Mouse (Mus musculus): ENCODE results near the gene Bcr. TPM values are rescaled to one million over a fixed set of nuclear protein-coding genes. Genes with fewer than 3 reads are reported as not detected.

The Bcr gene
- total RNA-seq, 4 experiments from 2014 or later, result 114 to 143 (median 128) TPM

DNA sequence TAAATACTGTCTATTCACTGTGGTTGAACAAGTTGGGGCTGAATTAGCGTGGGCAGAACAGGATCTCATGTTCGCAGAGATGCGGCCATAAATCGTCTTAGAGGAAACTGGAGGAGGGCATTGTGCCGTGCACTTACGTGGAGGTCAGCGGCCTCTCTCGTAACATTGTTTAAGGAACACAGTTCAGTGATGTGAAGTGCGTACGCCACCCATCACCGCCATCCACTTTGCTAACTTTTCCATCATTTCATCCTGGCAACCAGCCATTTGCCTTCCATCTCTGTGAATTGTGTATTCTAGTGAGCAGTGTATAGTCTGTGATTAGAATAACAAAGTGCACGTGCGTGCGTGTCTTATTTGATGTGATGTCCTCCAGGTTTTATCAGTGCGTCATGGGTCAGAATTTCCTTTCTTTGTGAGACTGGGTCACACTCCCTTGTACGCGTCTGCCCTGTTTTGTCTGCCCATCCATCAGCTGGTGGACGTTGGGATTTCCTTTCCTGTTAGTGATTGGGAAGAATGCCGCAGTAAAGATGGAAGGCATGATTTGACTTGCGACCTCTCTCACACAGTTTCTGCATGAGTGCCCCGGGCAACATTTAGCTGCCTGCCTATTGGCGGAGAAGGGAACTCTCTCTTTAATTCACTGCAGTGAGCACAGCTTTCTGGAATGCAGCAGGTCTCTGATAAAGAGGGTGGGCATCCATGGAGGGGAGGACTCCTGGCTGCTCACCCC, 33.0 kb downstream of the Bcr start:
- DNase-seq (ENCODE audit: low spot score in 2 of 2), result no peak

DNA sequence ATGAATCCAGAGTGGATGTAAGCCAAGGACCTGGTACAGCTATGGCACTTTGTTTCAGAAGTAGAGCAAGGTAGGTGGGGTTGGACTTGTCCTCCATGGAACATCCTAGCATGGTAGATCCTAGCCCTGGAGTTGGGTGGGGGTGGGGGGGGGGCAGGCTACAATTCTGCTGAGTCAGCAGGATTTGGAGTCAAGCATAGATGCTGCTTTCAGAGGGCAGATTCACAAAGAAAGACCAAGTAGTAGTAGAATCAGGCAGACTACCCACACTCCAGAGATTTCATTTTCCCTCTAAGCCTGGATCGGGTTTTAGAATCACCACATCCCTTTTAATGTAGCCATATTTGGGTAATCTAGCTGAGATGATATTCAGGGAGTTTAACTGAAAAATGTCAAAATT, 33.9 kb downstream of the Bcr start:
- DNase-seq (ENCODE audit: low spot score in 2 of 2), result no peak

DNA sequence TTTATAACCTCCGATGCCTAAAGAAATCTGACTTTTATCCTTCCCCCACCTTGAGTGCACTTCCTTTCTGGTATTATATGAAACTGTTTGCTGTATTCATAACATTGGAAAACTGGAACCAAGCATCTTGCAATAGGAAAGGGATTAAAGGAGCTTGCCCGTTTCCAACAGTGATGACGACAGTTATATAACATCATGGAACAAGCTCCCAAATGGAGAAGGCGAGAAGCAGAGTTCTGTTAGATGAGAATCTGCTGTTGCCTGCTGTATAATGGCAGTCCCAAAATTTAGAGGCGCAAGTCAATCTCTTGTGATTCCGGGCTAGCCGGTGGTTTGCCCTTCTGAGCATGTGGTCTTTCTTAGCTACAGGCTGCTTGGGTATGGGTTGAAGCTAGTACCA, 34.8 kb downstream of the Bcr start:
- DNase-seq (ENCODE audit: low spot score in 2 of 2), result no peak

DNA sequence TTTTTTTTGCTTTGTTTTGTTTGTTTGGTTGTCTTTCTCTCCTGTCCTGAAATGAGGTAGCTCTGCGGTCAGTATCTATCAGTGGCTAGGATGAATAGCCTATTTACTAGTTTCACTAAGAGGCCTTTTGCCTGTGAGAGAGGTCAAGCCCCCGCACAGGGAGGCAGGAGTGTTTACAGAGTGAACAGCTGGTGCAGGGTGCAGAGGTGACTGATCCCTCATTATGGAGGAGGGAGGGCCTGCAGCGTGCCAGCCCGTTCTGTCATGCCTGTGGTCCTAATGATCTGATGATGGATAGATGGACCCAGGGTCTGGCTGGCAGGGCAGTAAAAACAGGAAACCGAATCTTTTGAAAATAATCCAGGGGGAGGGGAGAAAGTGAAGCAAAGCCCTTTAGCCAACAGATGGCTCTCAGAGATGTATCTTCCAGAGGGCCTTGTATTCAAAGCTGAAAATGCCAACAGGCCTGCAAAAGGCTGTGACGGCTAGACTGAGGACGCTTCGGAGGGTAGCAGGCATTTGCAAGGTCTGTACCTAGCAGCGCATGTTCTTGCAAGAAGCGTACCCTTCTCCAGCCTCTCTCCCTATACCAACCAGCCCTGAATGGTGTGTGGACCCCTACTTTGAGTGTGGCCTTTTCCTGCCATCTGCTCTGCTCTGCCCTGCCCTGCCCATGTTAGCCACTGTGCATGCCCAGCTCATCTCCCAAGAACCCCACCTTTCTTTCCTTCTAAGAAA, 38.2 kb downstream of the Bcr start:
- DNase-seq (ENCODE audit: low spot score in 2 of 2), result no peak

DNA sequence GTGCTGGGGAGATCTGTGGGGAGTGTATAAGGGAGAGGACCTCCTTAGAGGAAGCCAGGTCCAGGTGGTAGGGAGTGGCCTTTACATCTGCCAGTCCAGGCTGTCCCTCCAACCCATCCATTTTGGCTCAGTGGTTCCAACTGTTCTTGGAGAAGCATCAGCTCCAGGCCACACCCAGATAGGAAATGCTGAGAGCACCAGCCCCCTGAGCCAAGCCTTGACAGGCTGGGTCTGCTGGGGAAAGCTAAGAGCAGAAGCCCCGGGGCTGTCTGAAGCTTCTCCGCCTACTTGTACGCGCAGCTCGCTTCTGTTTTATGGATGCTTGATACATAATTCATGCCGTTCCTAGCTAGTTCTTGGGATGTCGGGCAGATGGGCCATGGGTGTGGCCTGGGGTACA, 39.9 kb downstream of the Bcr start:
- peak in 1 of 2 experiments; percentile 63 for DNase-seq (ENCODE audit: low spot score in 2 of 2)

DNA sequence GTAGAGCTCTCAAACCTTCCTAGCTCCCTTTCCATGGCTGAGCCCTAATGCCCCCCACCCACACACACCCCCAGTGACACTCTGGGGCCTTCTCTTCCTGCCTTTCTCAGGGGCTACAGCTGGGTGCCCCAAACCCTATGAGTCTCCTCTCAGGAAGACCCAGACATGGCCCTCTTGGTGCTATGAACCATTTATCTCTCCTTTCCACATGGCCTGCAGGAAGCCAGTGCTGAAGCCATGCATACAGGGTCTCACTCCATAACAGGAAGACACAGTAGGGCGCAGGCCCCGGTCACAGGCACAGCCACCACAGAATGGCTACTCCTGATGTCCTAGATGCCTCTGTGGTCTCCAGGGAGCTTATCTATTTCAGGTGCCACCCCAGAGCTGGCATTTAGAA, 43.1 kb downstream of the Bcr start:
- no peak for DNase-seq (ENCODE audit: low spot score in 2 of 2)

DNA sequence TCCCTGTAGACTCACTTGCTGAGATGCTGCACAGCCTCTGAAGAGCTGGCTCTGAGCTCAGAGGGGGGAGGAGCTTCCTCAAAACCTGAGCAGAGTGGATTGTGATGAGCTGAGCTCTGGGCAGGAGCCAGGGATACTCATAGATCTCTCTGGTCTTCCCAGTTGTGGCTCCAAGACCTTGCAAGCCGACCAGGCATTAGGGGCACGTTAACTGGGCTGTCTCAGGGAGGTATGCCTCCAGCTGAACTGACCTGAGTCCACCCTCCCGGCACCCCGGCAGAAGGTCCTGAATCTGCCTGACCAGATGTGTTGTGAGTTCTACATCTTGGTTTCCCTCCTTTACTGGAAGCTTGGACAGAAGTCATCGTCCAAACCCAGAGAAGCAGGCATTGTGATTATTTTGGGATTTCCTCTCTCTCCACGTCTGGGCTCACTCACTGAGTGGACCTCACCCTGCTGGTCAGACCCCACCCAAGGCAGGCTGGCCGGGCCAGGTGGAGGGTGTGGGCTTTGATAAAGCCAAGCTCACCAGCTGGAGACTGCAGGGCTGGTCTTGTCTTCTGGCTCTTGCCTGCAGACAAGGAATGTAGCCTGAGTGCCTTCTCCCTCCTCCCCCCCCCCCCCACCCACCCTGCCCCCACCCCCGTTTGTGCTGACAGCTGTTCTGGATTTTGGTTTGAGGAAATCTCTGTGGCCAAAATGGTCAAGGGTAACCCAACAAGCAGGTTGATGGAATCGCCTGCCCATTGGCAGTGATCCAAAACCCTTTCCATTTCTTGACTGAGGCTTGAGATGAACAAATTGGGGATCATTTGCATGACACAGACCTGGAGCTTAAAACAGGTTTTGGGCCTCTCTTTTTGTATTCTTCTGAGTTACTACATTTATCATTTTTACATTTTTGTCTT, 44.1 kb downstream of the Bcr start:
- peak in 1 of 2 experiments; percentile 55 for DNase-seq (ENCODE audit: low spot score in 2 of 2)

DNA sequence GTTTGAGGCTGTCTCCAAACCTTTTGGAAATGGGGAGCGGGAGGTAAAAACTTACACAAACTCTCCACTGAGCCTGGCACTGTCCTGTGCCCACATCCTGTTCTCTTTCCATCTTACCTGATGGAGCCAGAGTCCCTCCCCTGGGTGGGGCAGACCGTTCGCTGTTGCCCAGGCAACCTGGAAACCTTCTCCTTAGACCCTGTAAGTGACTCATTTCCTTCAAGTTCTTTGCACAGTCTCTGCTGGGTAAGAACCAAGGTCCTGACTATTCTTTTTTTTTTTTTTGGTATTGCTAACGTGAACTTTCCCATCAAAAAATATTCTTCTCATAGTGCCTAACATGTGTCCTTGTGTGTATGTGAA, 44.7 kb downstream of the Bcr start:
- no peak for DNase-seq (ENCODE audit: low spot score in 2 of 2)

DNA sequence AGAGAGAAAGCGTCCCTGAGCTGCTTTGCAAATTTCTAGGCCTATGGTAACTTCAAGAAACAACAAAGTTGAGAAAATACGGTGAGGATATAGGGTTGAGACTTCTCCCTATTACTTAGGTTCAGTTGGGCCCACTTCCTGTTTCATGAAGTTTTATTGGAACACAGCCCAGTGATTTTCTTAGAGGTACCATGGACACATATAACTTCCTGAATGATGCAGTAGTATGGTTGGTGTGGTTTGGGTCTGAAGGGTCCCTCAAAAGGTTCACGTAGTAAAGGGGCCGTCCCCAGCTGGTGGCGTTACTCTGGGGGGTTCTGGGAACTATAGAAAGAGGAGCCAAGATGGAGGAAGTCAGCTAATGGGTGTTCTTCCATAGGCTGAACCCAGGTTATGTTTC, 45.3 kb downstream of the Bcr start:
- no peak for DNase-seq (ENCODE audit: low spot score in 2 of 2)

DNA sequence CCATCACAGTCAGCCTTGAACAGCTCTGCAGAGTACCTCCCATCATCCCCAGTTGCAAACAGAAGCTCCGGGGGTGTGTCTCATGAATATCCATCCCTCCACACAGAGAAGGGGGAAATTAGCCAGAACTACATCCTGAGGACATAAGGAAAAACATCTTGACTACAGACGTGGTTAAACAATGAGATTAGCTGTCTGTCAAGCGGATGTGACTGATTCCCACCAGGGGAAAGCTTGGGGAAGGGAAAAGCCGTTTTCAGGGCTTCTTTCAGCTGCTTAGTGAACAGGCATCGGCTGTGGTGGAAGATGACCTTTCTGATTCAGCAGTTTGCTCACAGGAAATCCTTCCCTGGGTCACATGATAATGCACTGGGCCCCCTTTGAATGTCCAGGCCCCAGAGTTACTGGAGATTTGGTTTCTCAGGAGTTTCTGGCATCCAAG, 46.6 kb downstream of the Bcr start:
- no peak for DNase-seq (ENCODE audit: low spot score in 2 of 2)

DNA sequence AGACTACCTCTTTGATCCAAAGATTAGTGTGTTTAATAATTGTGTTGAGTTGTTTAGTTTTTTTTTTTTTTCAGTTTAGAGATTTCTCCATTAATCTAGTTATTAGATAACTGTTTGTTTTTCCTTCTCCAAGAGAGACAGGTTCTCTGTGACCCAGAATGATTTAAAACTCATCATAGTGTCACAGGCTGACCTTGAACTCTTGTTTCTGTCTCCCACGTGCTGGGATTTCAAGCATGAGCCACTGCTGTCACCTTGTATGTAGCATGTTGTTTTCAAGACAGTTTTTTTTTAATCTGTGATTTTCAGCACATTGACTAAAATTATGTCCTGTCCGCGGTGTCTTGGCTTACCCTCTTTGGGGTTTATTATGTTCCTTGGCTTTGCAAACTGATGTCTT, 47.7 kb downstream of the Bcr start:
- no peak for DNase-seq (ENCODE audit: low spot score in 2 of 2)

DNA sequence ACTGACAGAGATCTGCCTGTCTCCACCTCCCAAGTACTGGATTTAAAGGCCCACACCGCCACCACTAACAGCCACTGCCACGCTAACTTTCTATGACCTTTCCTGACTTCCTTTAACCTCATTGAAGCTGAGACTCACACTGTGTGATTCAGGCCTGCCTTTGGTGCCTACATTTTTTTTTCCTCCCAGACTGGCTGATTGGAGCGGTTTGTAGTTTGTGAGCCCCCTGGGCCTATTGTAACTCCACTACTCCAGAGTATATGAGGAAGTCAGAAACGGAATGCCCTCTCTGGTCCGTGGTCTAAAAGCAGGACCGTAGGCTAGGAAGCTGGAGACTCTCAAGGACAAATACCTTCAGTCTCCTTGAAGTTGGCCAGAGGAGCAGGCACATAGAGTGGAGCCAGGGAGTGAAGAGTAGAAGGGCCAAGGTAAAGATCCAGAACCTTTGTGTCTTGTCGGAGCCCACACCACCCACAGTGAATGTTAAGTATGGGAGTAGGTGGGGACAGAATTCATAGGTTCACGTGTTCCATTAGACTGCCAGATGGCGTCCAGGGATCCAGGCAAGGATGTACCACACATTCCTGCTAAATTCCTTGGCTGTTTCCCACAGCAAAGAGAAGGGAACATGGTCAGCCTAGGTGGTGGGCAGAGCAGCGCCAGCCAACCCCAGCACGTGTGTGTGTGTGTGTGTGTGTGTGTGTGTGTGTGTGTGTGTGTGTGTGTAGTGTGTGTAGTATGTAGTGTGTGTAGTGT, 51.2 kb downstream of the Bcr start:
- DNase-seq (ENCODE audit: low spot score in 2 of 2), result no peak

DNA sequence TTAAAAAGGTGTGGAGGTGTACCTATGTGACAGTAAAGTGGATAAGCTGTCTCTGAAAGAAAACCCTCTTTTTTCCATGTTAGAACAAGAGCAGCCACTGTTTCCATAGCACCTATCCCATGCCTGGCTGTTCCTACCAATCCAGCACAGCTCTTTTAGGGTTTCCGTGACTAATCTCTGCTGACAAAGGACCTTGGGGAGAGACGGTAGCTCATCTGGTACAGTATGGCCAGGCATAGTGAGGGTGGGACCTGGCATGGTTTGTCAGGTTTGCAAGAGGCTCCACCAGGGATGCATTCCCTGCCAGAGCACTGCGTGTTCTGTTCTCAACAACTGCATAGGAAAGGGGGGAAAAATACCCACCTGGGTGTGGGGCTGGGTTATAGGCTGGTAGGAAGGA, 52.0 kb downstream of the Bcr start:
- DNase-seq (ENCODE audit: low spot score in 2 of 2), result peak in 1 of 2 experiments; percentile 47

DNA sequence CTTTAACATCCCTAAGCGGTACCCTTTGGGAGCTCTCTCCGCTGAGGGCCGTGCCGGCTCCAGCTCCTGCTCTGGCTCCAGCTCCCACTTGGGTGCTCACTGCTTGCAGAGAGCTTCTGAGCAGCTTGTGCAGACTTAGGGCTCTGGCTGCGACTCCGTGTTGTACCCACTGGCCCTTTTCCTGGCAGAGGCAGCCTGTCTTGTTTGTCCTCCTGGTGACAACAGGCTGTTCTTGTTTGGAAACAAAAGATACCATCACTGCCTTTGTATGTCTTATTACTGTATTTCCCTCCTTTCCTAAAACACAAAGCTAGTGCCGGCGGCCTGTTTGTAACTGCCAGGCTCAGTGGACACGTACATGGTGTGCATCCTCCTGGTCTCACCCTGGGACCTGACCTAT, 53.2 kb downstream of the Bcr start:
- DNase-seq (ENCODE audit: low spot score in 2 of 2), result no peak

DNA sequence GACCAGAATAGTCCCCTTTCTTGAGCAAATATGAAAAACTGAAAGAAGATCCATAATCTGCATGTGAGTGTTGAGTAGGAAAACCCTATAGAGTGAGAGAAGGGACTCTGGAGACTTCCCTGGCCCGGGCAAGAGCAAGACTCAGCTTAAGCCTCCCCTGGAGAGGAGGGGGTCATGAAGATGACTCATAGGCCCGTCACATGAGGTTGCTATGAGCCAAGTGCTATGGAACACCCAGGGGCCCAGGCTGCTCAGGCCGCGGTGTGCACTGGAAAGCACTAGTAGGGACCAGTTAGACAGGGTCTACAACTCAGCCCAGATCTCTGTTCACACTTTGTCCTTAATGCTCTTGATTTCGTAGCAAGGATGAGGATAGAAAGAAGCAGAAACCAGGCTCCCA, 54.8 kb downstream of the Bcr start:
- no peak for DNase-seq (ENCODE audit: low spot score in 2 of 2)

DNA sequence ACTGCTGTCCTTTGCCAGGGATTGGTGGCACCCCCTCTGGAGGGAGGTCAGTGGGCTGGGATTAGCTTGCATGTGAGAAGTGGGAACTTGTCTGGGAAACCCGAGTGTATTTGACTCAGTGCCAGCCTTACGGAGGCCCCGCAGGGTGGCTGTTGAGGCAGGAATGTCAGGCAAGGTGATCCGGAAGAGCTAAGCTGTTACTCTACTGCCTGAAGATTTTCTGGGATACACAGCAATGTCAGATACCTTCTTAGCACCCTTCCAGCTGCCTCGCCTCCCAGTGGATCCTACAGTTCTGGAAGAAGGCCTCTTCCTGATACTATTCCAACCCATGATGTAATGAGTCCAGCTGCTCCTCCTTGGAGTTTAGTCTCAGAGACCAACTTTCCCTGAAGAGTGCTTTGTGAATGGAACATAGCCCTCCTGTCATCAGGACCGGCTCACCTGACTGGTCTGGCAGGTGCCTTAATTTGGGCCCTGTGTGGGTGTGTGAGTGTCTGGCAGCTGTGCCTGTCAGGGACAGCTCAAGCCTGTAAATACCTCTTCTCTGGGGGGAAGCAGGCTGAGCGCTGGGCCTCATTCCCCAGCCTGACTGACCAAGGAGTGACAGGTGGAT, 56.6 kb downstream of the Bcr start:
- DNase-seq (ENCODE audit: low spot score in 2 of 2), result peak in 1 of 2 experiments; percentile 48

DNA sequence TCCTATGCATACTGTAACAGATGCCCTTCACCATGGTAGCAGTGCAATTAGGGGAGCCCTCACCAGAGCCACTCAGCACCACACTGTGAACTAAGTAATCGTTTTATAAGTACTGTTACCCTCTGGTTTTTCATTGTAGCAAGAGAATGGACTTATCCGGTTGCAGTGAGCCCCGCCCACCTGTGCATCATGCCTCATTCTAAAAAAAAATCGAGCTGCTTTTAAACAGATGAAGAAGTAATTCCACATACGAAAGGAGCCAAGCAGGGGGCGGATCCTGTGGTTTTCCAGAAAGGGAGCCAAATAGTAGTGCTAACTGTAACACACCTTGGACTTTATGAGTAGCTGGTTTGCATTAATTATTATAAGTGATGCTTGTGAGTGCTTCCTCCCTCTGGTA, 58.1 kb downstream of the Bcr start:
- peak in 1 of 2 experiments; percentile 73 for DNase-seq (ENCODE audit: low spot score in 2 of 2)

DNA sequence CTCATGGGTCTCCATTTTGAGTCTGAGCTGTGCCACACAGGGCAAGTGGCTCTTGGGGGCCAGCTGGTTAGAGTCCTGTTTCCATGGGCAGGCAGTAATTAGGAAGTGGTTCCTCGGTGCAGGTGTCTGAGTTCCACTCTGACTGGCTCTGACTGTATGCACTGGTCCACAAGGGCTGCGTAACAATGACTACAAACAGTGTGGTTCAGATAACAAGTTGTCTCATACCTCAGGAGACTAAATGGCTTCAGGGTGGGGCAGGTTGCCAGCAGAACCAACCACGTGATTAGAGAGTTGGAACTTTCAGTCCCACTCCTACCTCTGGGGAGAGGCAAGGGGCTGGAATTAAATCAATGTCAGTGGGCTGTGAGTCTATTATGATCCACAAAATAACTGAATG, 59.0 kb downstream of the Bcr start:
- DNase-seq (ENCODE audit: low spot score in 2 of 2), result no peak

DNA sequence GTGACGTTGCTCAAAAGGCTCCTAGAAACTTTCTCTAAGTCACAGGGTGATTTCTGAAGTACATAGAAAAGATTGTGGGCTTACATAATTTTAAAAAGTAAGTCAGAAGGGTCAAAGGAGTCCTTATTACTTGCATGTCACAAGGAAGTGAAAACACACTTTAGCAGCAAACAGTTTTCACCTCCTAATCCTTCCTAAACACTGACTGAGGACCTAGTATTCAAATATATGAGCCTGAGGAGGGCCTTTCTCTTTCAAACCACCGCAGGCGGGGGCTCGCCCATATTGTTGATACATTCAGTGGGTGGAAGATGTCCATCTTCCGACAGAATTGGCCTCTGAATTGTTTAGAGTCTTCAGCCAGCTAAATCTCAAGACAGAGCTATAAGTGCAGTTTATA, 59.8 kb downstream of the Bcr start:
- DNase-seq (ENCODE audit: low spot score in 2 of 2), result no peak

DNA sequence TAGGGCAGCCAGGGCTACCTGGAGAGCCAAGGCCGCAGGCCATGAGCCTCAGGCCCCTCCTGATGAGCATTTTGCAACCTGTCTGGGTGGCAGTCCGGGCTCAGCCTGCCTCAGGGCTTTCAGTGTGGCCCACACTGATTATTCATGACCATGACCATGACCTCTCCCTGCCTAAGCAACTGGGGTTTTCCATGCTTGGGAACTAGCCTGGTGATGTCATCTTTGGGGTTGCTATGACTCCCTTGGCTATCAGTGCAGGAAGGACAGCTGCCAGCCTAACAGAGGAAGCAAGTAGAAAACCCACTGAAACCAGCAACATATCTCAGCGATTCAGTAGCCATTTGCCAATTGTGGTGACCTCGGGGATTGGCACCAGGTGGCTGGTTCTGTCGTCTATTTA, 60.6 kb downstream of the Bcr start:
- DNase-seq (ENCODE audit: low spot score in 2 of 2), result no peak

DNA sequence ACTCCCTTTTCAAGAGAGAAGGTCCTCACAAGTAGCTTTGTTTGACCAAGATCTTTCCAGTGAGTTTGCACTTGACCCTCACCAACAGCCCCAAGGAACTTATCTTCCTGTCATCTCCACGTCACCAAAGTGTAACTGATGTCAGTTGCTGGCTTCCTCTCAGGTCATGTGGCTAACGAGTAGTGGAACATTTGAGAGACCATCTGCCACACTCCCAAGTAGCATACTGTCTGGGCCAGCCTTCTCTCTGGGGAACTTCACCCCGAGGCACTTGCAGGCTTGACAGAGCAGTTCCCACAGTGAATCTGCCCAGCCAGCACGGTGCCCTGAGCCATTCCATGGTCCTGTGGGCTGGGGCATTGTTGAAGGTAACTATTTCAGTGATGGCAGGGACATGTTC, 65.2 kb downstream of the Bcr start:
- no peak for DNase-seq (ENCODE audit: low spot score in 2 of 2)

Measured in left cerebral cortex, adult 8-10 months (tissue).